Mouse (Mus musculus): ENCODE results near the gene Slc4a1. TPM values are rescaled to one million over a fixed set of nuclear protein-coding genes. Genes with fewer than 3 reads are reported as not detected.
A peak's percentile ranks its signal among the peaks of the same experiment; 100 is the strongest.

Gene Slc4a1
- polyA plus RNA-seq, 1 experiment from 2014 or later: 6.9 TPM

DNA sequence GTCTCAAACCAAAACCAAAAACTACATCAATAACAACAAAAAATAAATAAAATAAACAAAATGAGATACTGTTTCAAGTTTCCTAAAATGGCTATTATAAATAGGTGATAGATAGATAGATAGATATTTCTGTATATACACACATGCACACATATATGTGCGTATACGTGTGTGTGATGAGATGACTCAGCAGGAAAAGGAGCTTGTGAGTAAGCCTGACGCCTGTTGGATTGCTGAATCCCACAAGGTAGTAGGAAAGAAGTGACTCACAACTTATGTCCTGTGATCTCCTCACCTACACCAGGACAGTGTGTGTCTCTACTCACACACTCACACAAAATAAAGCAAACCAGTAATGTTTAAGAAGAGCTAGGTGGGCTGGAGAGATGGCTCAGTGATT, 16.8 kb upstream of the Slc4a1 start:
- no peaks in the 10 kb centered on the region for H3K4me1 ChIP-seq (ENCODE audit: insufficient read depth)
- H3K27ac ChIP-seq (ENCODE audit: low read depth): no peak overlapping the region
- H3K4me2 ChIP-seq: no peak overlapping the region
- H3K9ac ChIP-seq: no peak overlapping the region
- no peak for ATAC-seq (ENCODE audit: insufficient read depth)
- no peak for TF ChIP-seq CTCF (IDR thresholded peaks at IDR 0.05; ENCODE audit: low read depth)
- DNase-seq: no peak
- H3K9me3 ChIP-seq (ENCODE audit: low read depth, low read length): no peaks in the 10 kb centered on the region
- 73% methylated on average over 3 of the region's 3 CpGs for WGBS
- H3K36me3 ChIP-seq (ENCODE audit: insufficient read depth): no peaks in the 10 kb centered on the region
- H3K27me3 ChIP-seq (ENCODE audit: insufficient read depth, low read length): no peaks in the 10 kb centered on the region
- H3K4me3 ChIP-seq (ENCODE audit: low read depth, low read length): no peak overlapping the region

- DNase-seq: no peak
- no peak for TF ChIP-seq CTCF (IDR thresholded peaks at IDR 0.05; ENCODE audit: low read depth)
- Histone ChIP-seq H3K4me1 (ENCODE audit: insufficient read depth) (no peaks in the 10 kb centered on the region), H3K27me3 (ENCODE audit: insufficient read depth, low read length) (no peaks in the 10 kb centered on the region), H3K27ac (ENCODE audit: low read depth) (no peak overlapping the region), H3K36me3 (ENCODE audit: insufficient read depth) (no peaks in the 10 kb centered on the region), H3K9me3 (ENCODE audit: low read depth, low read length) (no peaks in the 10 kb centered on the region), H3K9ac (no peak overlapping the region), H3K4me3 (ENCODE audit: low read depth, low read length) (no peak overlapping the region), H3K4me2 (no peak overlapping the region)
- 30% methylated on average over 4 of the region's 4 CpGs for WGBS
- no peak for ATAC-seq (ENCODE audit: insufficient read depth)
Measured at GRCm38 (mm10) chr11:102381341-102382100, 15.5 kb upstream of the Slc4a1 start.

DNA sequence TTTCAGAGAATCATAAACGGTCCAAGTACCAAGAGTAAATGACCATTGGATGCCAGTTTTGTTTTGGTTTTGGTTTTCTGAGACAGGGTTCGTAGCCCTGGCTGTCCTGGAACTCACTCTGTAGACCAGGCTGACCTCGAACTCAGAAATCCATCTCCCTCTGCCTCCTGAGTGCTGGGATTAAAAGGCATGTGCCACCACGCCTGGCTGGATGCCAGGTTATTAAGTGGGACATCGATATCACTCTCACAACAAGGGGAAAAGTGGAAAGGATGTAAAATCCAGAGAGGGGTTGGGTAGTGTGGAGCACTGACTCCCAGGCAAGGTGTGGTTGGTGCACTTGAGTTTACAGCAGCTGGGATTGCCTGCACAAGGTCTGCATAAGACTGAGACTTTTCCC, 14.1 kb upstream of the Slc4a1 start:
- Histone ChIP-seq H3K27me3 (ENCODE audit: insufficient read depth, low read length) (no peaks in the 10 kb centered on the region), H3K4me3 (ENCODE audit: low read depth, low read length) (no peak overlapping the region), H3K9ac (no peak overlapping the region), H3K4me2 (no peak overlapping the region), H3K36me3 (ENCODE audit: insufficient read depth) (no peaks in the 10 kb centered on the region), H3K27ac (ENCODE audit: low read depth) (no peak overlapping the region), H3K4me1 (ENCODE audit: insufficient read depth) (peaks cover 10% of the 10 kb centered on the region; the same call in 1 of the 2 replicates), H3K9me3 (ENCODE audit: low read depth, low read length) (no peaks in the 10 kb centered on the region)
- ATAC-seq (ENCODE audit: insufficient read depth): no peak
- no peak for DNase-seq
- WGBS: 63% methylated on average over 5 of the region's 5 CpGs
- TF ChIP-seq CTCF (IDR thresholded peaks at IDR 0.05; ENCODE audit: low read depth): no peak

- TF ChIP-seq CTCF (IDR thresholded peaks at IDR 0.05; ENCODE audit: low read depth): peak; percentile 35; the same call in 1 of the 2 replicates
- Histone ChIP-seq H3K27me3 (ENCODE audit: insufficient read depth, low read length) (no peaks in the 10 kb centered on the region), H3K4me2 (no peak overlapping the region), H3K36me3 (ENCODE audit: insufficient read depth) (no peaks in the 10 kb centered on the region), H3K27ac (ENCODE audit: low read depth) (no peak overlapping the region), H3K4me3 (ENCODE audit: low read depth, low read length) (no peak overlapping the region), H3K9me3 (ENCODE audit: low read depth, low read length) (no peaks in the 10 kb centered on the region), H3K4me1 (ENCODE audit: insufficient read depth) (peaks cover 10% of the 10 kb centered on the region; the same call in 1 of the 2 replicates), H3K9ac (no peak overlapping the region)
- 53% methylated on average over 12 of the region's 12 CpGs for WGBS
- ATAC-seq (ENCODE audit: insufficient read depth) (no peak), DNase-seq (no peak)
Measured at GRCm38 (mm10) chr11:102377186-102377585, 11.2 kb upstream of the Slc4a1 start.

DNA sequence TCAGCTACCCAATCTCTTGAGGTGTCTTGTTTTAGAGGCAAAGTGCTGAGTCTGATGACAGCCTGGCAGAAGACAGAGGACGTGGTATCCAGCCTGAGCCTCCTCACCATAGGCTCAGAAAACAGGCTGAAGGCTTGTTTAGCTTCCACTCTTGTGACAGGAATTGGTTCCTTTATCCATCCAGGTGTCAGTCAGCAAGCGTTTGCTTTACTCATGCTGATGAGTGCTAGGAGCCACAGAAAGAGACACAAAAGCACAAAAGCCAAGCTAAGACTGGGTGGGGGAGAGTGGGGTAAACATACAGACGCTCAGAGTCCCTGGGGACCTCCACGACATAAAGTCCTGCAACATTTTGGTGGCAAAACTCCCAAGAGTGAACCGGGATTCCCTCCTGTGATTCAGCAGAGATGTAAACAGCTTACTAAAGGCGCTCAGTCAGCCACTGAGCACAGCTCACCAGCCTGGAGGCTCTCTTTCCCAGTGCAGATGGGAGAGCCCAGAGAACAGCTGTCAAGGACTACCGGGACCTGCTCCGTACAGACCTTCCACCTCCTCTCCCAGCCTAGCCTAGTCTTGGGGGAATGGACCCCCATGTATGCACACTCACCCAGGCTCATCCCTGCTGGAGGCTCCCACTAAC, 10.3 kb upstream of the Slc4a1 start:
- no peak for ATAC-seq (ENCODE audit: insufficient read depth)
- DNase-seq: no peak
- no peaks in the 10 kb centered on the region for H3K36me3 ChIP-seq (ENCODE audit: insufficient read depth)
- H3K9ac ChIP-seq: peak overlapping the region; percentile 44
- H3K27me3 ChIP-seq (ENCODE audit: insufficient read depth, low read length): no peaks in the 10 kb centered on the region
- no peak for TF ChIP-seq CTCF (IDR thresholded peaks at IDR 0.05; ENCODE audit: low read depth)
- no peaks in the 10 kb centered on the region for H3K9me3 ChIP-seq (ENCODE audit: low read depth, low read length)
- peaks cover 10% of the 10 kb centered on the region; the same call in 1 of the 2 replicates for H3K4me1 ChIP-seq (ENCODE audit: insufficient read depth)
- H3K4me2 ChIP-seq: peak overlapping the region; percentile 59
- H3K27ac ChIP-seq (ENCODE audit: low read depth): peak overlapping the region; percentile 21; the same call in 1 of the 2 replicates
- peak overlapping the region; percentile 13; the same call in 1 of the 2 replicates for H3K4me3 ChIP-seq (ENCODE audit: low read depth, low read length)
- WGBS: 11% methylated on average over 8 of the region's 8 CpGs

DNA sequence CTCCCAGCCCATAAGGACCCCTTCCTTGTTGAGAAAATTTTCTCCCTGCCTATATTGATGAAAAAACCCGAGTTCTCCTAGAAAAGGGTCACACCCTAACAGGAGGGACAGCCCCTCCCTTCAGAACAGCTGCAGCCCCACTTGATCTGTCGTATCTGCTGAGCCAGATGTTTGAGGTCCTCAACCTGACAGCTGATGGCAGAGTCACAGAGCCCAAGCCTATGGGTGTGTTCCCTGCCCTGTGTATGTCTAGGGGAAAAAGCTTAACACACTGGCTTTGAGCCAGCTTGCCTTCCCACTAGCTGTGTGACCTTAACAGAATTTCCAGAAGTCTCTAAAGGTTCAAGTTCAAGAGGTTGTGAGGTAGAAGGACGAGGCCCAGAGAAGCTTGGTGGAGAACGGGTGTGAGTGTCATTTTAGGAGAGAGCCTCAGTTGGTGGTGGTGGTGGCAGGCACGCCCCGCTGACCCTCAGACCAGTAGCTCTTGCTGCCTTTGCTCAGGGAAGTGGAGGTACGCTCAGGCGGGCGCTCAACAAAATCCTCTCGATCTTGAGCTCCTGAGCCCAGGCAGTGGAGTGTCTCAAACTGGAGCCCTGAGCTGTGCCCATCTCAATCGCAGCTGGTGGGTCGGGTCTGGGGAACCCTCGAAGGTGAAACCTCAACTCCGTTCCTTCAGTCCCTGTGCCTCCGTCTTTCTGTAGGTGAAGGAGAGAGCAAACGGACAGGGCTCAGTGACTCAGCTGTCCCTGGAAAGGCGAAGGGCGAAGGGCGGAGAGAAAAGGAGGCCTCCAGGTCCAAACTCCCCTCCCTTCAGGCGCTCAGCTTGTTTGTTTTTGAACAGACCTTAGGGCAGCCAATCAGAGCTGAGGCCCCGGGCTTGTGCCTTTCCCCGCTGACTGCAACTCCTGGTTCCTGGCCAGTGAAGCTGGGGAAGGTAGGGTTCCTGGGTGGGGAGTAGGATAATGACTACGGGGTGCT, 9.5 kb upstream of the Slc4a1 start:
- Histone ChIP-seq H3K27ac (ENCODE audit: low read depth) (peak overlapping the region; percentile 72), H3K4me1 (ENCODE audit: insufficient read depth) (peaks cover 10% of the 10 kb centered on the region; the same call in 1 of the 2 replicates), H3K9me3 (ENCODE audit: low read depth, low read length) (no peaks in the 10 kb centered on the region), H3K27me3 (ENCODE audit: insufficient read depth, low read length) (no peaks in the 10 kb centered on the region), H3K9ac (peak overlapping the region; percentile 44), H3K4me2 (peak overlapping the region; percentile 59), H3K36me3 (ENCODE audit: insufficient read depth) (no peaks in the 10 kb centered on the region), H3K4me3 (ENCODE audit: low read depth, low read length) (peak overlapping the region; percentile 13)
- ATAC-seq (ENCODE audit: insufficient read depth): peak; percentile 86
- no peak for TF ChIP-seq CTCF (IDR thresholded peaks at IDR 0.05; ENCODE audit: low read depth)
- 4% methylated on average over 23 of the region's 23 CpGs for WGBS
- DNase-seq: peak; percentile 54

All from lung, embryonic 14.5 days (tissue).